Mouse (Mus musculus): Measurements from ENCODE around the gene Dennd1a. TPM values are rescaled to one million over a fixed set of nuclear protein-coding genes. Genes with fewer than 3 reads are reported as not detected.

Gene Dennd1a
- polyA plus RNA-seq, 1 experiment = 47.8 TPM

DNA sequence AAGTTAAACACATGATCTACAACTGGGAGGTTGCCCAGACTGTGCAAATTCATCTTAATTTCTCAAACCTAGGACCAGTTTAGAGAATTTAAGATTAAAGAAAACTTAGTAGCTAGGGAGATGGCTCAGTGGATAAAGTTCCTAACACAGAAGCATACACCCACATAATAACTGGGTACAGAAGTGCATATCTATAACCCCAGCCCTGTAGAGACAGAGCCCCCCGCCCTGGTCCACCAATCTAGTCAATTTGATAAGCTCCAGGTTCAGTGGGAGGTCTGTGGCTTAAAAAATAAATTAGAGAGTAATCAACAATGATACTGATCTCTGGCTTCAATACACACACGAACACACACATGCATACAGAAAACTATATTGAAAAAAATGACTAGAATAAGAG lies 51.6 kb downstream of the Dennd1a start:
- DNase-seq (ENCODE audit: extremely low spot score in 1 of 2, low spot score in 1 of 2) = no peak

DNA sequence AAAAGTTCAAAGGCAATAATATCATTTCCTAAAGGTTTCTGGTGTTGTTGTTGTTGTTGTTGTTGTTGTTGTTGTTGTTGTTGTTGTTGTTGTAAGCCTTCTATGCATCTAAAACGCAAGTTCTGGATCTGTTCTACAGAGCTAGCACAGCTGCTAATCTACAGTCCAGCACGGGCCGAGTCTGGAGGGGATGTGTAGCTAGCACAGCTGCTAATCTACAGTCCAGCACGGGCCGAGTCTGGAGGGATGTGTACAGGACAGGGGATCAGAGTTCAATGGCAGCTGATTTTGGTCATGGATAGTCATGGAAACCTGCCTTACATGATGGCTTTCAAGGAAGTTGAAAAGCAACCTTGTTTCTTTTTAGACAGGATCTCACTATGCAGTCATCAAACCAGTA lies 57.3 kb downstream of the Dennd1a start:
- DNase-seq (ENCODE audit: extremely low spot score in 1 of 2, low spot score in 1 of 2) = no peak

DNA sequence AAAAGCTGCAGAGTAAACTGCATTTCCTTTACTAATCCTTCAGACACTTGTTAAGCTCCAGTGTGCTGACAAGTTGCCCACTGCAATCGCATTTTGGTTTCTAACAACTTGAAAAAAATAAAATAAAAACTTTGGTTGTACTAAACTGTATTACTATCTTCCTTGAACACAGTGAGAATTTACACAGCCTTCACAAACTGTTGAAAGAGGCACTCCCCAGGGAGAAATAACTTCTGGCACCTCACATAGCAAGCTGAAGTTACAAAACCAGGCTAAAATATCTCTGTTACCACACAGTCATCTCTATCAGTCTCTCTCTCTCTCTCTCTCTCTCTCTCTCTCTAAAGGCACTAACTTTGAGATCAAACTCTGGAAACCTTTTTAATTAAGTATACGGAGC lies 63.4 kb downstream of the Dennd1a start:
- no peak for DNase-seq (ENCODE audit: extremely low spot score in 1 of 2, low spot score in 1 of 2)

DNA sequence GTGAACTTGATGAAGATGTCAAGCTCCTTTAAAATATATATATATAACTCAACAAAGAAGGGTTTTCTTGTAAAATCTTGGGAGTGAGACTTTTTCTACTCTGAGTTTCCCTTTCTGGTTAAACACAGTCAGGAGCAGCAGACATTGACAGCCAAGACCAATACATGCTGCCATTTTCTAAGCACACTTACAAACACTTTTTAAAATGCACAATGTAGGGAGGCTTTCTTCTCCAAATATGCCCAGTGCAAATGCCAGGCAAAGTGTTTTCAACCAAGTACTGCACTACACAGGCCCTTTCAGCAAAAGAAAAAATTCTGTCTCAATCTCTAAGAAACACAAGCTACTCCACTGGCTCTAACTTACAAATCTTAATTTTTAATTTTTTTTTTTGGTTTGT lies 65.7 kb downstream of the Dennd1a start:
- no peak for DNase-seq (ENCODE audit: extremely low spot score in 1 of 2, low spot score in 1 of 2)

DNA sequence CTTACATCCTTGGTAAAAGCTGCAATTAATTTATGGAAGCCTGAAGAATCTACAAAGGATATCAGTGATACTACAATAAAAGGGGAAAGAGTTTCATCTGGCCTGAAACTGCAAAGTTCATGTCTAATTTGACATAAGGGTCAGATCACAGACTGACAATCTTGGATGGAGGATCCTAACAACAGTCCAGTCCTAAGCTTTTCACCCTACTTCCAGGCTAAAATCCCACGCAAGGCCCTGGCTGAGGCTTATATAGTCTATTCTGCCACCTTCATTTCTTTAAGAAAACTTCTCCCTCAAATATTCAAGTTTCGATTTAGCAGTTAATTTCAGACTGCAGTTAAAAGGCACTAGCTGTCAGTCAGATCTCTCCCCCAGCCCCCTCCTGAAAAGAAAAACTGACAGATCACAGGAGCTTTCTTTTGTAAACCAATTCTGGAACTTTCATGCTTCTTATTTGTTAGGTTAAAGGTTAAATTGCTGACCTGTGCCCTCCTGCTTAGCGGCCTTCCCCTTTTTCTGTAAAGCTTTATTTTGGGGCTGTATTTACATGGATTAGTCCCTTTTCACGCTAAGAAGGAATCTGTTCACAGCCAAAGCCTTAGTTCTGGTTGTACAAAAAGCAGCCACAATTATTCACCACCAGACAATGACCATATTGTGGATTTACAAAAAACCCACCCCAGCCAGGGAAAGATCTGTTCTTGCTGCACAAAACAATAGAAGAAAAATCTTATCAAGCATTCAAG lies 66.3 kb downstream of the Dennd1a start:
- no peak for DNase-seq (ENCODE audit: extremely low spot score in 1 of 2, low spot score in 1 of 2)

DNA sequence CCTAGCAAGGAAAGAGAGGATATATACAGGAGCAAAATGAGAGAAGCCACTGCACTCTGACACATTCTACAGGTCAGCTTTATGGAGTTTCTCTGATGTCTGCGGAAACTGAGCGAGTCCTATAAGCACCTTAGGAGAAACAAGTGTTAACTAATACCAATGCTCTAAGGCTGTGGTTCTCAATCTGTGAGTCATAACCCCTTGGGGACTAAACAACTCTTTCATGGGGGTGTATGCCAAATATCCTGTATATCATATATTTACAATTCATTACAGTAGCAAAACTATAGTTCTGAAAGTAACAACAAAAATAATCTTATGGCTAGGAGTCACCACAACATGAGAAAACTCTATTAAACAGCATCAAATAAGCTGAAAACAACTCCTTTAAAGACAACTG lies 67.5 kb downstream of the Dennd1a start:
- DNase-seq (ENCODE audit: extremely low spot score in 1 of 2, low spot score in 1 of 2) = no peak

DNA sequence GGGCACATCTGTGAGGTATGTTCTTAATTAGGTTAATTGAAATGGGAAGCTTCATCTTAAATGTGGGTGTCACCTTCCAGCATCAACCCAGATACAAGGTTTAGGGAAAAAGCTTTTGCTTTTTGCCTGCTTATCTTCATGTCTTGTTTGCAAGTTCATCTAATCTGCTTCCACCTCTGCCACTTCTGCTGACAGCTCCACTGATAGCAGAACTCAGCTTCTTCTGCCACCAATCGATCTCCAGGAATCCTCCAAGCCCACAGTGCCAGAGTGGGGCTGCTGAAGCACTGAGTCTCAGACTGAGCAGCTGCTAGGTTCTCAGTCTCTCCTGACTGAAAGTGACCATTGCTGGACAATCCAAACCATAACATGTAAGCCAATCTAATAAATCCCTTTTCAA lies 74.1 kb downstream of the Dennd1a start:
- DNase-seq (ENCODE audit: extremely low spot score in 1 of 2, low spot score in 1 of 2) = no peak

DNA sequence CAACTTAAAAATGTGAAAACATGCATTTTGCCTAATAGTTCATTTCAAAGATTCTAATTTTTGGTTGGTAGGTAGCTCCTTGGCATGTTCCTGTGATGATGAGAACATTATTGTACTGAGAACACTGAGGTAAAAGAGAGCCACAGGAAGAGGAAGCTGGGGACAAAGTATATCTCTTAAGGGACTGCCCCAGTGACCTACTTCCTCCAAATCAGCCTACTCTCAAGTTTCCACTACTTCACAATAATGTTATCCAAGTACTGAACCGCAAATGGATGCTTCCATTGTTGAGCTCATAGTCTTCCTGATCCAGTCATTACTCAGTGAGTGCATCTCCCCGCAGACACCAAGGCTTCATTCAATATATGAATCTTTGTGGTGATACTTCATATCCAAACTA lies 75.8 kb downstream of the Dennd1a start:
- no peak for DNase-seq (ENCODE audit: extremely low spot score in 1 of 2, low spot score in 1 of 2)

DNA sequence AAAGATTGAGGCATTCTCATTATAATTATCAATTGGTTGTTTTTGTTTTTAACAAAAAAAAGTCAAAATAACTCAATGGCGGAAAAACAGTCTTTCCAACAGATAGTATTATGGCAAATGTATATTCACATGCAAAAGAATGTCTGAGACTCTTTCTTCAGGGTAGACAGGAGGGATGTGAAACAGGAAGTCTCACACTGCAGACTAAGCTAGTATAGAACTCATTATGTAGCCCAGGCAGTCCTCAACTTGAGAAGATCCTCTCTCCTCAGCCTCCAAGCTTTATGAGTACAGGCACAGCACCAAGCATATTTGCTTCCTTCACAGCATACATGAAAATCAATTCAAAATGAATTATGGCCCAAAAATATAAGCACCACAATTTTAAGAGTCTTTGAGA lies 79.4 kb downstream of the Dennd1a start:
- no peak for DNase-seq (ENCODE audit: extremely low spot score in 1 of 2, low spot score in 1 of 2)

DNA sequence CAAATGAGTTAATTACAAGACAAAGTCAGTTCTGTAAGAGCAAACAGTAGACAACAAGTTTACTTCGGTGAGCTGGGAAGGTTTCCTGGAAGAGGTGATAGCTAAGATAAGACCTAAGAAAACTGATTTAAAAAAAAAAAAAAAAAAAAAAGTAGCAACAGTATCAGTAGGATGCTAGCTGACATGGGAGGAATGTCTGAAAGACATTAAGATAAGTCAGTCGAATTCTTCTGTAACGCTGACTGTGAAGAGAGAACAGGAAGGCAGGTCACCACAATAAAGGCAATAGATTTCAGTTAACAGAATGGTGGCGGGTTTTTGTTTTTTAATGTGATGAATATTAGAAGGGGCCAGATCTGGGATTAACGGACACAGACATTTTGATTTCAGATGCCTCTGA lies 81.9 kb downstream of the Dennd1a start:
- no peak for DNase-seq (ENCODE audit: extremely low spot score in 1 of 2, low spot score in 1 of 2)

DNA sequence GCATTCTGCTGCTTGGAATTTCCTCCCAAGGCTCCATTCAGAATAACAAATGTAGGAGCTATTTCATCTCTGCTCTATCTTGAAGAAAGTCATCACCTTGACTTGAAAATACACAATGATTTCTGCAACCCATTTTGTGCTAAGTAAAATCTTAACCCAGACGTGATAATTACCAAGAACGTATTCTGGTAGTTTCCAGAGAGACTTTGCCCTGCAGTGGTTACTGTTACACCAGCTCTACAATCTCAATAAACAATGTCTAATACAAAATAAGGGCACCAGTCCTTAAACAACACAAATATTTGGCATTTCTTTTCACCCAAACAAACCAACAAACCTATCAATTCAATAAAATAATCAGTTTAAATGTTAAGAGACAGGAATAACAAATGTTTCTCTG lies 82.5 kb downstream of the Dennd1a start:
- DNase-seq (ENCODE audit: extremely low spot score in 1 of 2, low spot score in 1 of 2) = no peak

DNA sequence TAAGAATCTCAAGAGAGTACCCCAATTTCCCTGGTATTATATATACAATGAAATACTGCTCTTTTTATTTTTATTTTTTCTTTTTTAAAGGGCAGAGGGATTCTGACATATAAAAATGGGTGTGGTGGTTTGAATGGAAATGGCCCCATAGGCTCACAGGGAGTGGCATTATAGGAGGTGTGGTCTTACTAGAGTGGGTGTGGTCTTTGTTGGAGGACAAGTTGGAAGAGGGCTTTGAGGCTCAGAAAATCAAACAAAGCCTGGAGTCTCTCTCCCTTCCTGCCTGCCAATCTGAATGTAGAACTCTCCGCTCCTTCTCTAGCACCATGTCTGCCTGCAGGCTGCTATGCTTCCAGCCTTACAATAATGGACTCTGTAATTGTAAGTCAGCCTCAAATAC lies 89.1 kb downstream of the Dennd1a start:
- DNase-seq (ENCODE audit: extremely low spot score in 1 of 2, low spot score in 1 of 2) = no peak

DNA sequence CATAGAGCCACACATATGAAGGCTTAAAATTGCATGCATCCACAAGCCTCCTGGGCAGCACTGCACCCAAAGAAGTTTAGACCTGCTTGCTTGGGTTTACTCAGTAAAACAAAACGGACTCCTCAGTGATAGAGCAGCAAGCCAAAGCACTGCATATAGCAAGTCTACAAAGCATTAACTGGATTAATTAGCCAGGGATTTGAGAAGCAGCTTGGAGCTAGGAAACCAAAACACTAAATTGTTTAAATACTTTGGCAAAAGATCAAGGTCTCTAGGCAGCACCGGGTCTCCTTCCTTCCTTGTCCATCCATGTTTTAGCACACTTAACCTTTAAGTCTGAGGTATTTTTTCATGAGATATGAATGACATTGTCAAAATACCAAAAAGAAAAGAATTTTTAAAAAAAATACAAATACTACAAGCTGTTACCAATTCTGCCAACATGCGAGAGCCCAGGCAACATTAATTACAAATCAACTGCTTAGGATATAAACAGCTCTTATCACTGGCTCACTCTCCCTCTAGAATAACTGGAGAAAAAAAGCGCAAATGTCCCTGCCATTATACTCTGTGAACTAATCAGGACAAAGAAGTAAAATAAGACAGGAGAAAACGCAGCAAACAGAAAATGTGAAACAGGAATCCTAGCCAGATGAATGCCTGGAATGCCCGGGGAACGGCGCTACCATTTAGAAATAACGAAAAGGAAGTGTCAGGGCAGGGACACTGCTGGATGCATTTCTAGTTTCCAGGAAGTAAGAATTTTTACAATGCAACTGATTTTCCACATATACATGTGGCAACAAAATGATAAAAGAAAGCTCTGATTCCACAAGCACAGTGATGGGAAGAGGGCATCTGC lies 90.8 kb downstream of the Dennd1a start:
- DNase-seq (ENCODE audit: extremely low spot score in 1 of 2, low spot score in 1 of 2) = no peak

DNA sequence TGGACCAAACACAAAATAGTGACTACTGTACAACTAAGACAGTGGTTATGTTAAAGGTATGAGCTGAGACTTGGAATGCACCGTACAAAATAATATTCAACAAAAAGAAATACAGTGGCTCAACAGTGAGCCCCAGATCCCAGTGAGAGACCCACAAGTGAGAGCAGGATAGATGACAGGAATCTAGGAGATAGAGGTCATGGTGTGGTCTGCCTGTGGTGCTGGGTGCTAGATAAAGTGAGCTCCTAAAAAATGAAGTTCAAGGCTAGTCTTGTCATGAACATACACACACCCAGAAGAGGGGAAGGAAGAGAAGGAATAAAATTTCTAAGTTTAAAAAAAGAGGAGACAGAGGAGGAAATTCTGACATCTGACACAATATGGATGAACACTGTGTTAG lies 95.2 kb downstream of the Dennd1a start:
- no peak for DNase-seq (ENCODE audit: extremely low spot score in 1 of 2, low spot score in 1 of 2)

DNA sequence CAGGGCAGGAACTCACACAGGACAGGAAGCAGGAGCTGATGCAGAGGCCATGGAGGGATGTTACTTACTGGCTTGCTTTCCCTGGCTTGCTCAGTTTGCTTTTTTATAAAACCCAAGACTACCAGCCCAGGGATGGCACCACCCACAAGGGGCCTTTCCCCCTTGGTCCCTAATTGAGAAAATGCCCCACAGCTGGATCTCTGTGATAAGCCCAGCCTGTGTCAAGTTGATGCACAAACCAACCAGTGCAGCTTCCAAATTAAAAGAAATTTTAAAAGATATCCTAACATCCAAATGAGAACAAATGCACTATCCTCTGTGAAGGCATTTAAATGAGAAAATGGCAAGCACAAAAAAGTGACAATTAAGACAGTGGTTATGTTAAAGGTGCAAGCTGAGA lies 95.6 kb downstream of the Dennd1a start:
- no peak for DNase-seq (ENCODE audit: extremely low spot score in 1 of 2, low spot score in 1 of 2)

DNA sequence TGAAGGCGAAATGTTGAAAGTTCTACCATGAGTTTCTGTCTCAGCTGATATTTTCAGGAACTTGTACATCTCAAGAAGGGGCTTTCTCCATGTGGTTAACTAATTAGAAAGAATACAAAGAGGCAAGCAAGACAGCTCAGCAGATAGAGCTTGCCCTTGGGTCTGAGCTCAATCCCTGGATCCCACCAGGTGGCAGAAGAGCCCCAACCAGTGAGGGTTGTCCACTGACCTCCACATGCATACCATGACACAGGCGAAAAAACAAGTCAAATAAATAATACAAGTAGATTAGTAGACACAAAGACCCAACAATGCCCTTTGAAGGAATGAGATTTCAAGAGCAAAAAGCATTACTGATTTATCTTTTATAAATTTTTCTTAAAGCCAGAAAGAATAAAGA lies 100.8 kb downstream of the Dennd1a start:
- DNase-seq (ENCODE audit: extremely low spot score in 1 of 2, low spot score in 1 of 2) = no peak

DNA sequence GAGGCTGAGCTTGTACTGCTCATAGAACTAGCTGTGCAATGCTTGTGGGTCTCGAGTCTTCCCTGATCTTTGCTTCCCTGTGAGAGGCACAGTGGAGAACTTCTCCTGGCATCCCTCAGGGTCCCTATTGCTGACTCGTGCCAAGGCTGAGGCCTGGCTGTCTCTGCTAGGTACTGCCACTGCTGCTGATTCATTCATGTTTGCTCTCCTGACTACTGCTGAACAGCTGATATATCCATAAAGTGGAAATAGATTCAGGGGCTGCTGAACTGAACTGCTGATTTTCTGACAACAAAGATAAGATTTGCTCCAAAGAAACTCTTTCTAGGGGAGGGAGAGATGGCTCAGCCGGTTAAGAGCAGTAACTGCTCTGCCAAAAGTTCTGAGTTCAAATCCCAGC lies 102.2 kb downstream of the Dennd1a start:
- DNase-seq (ENCODE audit: extremely low spot score in 1 of 2, low spot score in 1 of 2) = no peak

DNA sequence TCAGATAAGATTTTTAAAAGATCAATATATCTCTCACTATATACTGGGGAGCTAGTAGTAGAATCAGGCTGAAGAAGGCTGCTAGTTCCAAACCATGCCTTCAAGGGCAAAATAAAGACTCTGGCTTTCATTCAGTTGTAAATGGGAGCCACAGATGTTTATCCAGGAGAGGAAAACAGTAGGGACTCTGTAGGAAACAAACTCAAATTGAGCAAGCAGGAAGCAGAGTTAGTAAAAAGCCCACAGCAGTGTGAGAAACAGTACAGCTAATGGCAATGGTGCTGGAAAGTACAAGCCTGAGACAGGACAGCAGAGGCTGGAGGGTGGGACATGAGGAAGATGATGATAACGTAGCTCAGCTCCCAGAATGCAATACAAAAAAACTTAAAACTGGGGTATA lies 103.3 kb downstream of the Dennd1a start:
- no peak for DNase-seq (ENCODE audit: extremely low spot score in 1 of 2, low spot score in 1 of 2)

DNA sequence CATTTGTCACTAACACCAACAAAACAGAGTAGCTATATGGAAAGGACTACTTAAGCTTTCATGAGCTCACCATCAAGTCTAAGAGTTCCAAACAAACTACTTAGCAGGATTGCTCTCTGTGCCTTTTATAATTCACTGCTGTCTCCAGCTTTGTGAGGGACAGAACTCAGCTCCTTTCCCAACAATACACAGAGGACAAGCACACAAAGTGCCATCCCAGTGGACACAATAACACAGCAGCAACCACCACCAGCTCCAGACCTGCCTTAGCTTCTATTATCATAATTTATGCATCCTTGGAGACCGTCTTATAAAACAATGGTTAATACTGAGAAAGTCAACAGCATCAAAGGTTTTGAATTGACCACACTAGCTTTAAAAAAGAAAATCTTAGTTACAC lies 104.9 kb downstream of the Dennd1a start:
- DNase-seq (ENCODE audit: extremely low spot score in 1 of 2, low spot score in 1 of 2) = no peak

DNA sequence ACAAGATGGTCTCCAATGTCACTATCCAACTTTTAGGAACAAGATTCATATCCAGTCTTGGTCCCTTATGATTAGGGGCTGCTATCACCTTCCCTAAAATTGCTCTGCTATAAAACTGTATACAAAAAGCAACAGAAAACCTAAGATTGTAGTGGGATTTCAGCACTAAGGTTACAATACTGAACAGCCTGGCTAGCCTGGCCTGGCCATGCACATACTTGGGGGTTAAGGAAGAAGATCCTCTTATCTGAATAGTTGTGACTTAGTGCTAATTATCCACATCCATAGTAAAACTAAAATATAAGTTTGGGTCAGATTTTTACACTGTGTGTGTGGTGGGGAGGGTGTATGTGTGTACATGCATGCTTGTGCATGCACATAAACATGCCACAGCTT lies 109.6 kb downstream of the Dennd1a start:
- DNase-seq (ENCODE audit: extremely low spot score in 1 of 2, low spot score in 1 of 2) = no peak

DNA sequence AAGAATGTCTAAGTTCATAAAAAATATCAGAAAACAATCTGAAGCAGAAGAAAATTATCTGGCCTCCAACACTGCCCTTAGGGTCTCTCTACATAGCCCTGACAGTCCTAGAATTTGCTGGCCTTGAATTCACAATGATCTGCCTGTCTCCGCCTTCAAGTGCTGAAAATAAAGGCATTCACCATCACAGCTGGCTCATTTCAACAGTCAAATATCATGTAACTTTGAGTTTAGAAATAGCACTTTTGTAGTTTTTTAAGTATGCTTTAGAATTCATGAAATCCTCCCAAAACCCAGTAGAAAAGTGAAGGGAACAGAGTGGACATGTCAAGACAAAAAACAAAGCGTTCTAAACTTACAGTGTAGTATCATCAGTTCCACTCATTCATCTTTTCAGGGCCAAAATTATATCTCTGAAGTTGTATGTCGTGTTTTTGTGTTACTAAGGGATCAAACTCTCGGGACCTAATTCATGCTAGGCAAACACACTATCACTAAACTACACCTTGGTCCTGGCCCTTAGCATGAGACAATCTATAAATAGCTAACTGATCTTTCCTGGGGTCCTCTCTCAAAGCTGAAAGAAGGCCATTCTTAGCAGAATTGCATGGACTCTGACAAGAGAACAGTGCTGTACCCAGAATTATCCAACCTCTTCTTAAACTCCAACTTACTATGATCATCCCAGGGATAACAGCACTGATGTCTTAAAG lies 110.2 kb downstream of the Dennd1a start:
- no peak for DNase-seq (ENCODE audit: extremely low spot score in 1 of 2, low spot score in 1 of 2)

DNA sequence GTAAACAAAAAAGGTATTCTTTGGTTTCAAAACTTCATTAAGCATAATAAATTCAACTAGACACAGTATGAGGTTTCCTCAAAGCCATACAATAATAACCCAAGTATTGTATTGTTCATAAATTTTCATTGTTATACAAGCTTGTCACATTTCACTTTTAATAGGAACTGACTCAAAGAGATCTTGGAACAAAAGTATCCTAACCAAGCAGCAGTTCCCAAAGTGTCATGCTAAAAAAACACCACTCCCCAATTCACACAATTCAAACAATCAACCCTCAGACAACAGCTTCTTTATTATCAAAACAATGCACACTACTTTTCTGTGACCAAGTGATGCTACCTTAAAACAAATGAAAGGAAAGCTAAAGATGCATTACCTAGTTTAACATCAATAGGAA lies 111.9 kb downstream of the Dennd1a start:
- DNase-seq (ENCODE audit: extremely low spot score in 1 of 2, low spot score in 1 of 2) = no peak

Data from frontal cortex, adult 2 months (tissue).